Mouse (Mus musculus): ENCODE results near the gene Map3k6. TPM values are rescaled to one million over a fixed set of nuclear protein-coding genes. Genes with fewer than 3 reads are reported as not detected.

Map3k6 gene
- total RNA-seq (2021) (10 to 100 TPM; 22.4 to 22.9 TPM), polyA plus RNA-seq (2012; rRNA removed) (17.5 and 17.6 TPM in 2 replicates)
- long read RNA-seq, full-length matches to known transcripts, result 8 of 14 reads
- long read RNA-seq, partial matches to known transcripts, result 5 of 14 reads
- long read RNA-seq, other reads (novel, unspliced or antisense), result 1 of 14 reads

DNA sequence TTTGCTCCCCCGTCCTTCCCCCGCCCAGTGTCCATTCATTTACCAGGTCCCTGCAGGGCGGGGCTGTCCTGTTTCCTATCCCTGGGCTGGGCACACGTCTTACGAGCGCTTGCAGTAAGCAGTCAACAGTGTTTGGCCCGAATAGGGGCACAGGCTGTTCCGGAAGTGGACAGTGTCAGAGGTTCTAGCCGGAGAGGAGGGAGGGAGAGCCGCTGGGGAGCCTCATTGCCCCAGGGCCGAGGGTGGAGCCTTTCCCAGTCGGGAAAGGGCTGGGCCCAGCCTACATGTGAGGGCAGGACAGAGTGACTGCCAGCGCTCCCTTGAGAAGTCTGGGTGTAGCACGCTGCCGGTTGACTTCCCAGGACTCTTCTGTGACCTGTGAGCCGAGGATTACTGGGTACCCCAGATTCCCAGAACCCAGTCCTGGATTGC lies at the start of gene Map3k6:
TSS of gene Map3k6 (plus strand) at position 329 of the 432 bp plus-strand sequence.
- DNase-seq, result peak; percentile 91

DNA sequence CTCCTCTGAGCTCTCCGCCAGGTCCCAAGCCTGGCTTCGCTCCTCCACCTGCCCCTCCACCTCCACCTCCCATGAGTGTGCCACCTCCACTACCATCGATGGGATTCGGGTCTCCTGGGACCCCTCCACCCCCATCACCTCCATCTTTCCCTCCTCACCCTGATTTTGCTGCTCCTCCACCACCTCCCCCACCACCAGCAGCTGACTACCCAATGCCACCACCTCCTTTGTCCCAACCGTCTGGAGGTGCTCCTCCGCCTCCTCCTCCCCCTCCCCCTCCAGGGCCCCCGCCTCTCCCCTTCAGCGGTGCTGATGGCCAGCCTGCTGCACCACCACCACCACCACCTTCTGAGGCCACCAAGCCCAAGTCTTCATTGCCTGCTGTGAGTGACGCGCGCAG lies 46.1 kb upstream of the Map3k6 start:
- no peak for DNase-seq

DNA sequence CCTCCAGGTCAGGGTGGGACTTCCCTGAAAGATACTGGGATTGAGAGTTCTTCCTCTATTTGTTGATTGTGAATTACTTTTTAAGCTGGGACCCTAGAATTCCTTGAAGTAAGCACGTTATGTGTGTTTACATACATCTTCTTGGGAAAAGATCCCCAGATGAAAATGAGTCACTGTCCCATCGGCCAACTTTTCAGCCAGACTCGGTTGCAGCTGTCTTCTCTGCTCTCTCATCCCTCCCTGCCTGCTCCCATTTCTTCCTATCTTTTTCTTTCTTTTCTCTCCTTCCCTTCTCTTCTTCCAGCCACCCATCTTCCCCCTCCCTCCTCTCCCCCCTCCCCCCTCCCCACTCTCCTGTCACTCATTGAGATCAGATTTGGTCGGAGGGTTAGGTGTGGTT lies 45.6 kb upstream of the Map3k6 start:
- DNase-seq, result no peak

DNA sequence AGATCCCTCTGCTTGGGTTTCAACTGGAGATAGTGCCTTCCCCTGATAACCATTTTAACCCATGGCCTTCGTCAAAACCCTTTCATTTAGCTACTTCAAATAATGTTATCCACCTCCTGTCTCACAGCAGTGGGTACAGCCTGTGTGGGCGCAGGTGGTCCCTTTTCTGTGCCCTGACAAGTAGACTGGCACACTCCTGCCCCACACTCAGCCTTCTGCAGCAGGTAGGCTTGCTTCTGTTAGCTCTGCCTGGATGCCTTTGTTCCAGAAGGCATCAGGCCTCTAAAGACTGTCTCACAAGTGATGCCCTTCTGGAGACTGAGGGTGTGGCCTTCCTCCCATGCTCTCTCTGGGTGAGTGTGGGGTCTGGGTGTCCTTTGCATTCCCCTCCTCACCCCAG lies 44.5 kb upstream of the Map3k6 start:
- no peak for DNase-seq

- DNase-seq, result no peak
These were observed 43.8 kb upstream of the Map3k6 start for GRCm38 (mm10) chr4:133196852-133197251.

DNA sequence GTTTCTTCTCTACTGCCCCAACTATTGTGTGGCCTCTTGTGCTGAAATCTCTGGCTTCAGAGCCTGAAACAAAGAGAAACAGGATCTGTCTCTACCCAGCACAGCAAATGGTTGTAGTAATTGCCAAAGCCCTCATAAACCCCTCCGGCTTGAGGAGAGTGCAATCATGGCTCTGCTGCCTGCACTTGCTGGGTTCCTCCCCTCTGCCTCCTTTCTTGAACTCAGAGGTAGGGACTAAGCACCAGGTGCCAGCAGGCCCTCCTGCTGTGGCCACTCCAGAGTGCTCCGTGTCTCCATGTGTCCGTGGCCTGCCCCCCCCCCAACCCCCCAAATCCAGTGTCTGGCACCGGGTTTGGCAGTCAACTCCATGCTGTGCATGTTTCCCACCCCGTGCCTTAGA lies 43.3 kb upstream of the Map3k6 start:
- no peak for DNase-seq

DNA sequence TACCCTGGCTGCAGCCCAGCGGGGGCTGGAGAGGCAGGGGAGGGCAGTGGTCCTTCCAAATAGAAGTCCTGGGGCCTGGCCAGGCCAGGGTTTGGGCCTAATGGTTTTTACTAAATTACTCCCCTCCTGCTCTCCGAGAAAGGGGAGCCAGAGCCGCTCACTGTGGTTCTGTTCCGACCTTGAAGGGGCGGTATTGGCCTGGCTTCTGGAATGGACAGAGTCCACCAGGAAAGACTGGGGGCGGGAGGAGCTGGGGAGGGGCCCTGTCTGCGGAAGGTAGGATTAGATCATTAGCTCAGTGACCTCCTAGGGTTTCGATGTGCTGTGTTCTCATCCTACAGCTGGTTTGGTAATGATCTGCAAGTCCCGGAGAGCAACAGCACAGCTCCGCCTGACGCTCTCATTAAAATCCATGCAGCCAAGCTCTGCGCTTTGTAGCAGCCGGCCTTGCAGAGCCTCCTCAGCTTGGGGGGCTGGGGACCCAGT lies 42.8 kb upstream of the Map3k6 start:
- DNase-seq, result peak; percentile 47

GRCm38 (mm10) chr4:133198337-133199180 lies 42.1 kb upstream of the Map3k6 start:
- peak; percentile 37 for DNase-seq

DNA sequence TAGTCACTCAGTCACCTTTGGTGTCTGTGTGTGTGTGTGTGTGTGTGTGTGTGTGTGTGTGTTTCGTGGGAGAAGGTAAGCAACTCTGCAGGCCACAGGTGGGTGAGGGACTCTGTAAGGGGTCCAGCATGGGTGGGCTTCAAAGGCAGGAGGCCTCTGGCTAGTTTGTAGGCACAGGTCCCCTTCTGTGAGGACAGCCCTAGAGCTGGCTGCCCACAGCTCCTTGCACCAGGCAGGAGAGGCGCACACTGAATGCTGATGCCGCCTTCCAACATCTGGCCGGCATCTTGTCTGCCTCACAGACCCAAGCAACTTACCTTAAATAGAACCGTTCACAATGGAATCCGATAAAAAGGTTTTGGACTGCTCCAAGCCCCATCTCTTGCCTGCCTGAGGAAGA lies 40.9 kb upstream of the Map3k6 start:
- no peak for DNase-seq

GRCm38 (mm10) chr4:133200343-133200742 lies 40.3 kb upstream of the Map3k6 start:
- peak; percentile 45 for DNase-seq

GRCm38 (mm10) chr4:133201006-133201771 lies 39.4 kb upstream of the Map3k6 start:
- DNase-seq, result peak; percentile 84

DNA sequence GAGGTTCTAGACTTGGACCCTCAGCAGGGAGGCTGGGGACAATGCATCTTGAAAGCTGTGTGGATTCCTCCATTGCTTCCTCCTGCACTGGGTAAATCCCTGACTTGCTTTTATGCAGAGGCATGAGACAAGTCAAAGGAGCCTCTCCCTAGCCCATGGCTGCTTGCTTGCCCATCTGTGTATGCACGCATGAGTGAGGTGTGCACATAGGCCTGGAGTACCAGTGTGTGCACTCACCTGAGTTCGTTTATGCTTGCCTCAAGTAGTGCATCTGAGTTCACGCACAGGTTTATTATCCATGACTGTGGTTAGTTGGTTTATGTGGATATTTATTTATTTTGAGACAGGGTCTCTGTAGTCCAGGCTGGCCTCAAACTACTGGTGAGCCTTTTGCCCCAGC lies 38.4 kb upstream of the Map3k6 start:
- no peak for DNase-seq

DNA sequence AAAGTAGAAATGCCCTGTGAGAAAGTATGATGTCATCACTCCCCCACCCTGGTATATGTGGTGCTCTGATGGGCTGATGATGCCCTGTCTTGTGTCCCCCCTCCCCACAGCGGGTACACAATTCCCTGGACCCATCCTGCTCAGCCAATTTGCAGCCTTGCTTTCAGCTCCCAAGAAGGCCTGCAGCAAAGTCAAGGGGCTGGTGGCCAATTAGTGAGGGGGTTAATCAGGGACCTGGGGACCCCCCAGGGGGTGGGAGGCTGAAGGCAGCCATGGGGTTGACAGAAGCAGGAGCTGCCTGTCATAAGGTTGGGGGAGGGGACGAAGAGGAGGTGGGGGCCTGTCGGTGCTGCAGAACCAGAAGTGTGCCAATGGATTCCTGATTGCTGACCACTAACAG lies 37.0 kb upstream of the Map3k6 start:
- DNase-seq, result no peak

- no peak for DNase-seq
These were observed 36.2 kb upstream of the Map3k6 start for GRCm38 (mm10) chr4:133204379-133204778.

GRCm38 (mm10) chr4:133209366-133209765 lies 31.3 kb upstream of the Map3k6 start:
- peak; percentile 51 for DNase-seq

DNA sequence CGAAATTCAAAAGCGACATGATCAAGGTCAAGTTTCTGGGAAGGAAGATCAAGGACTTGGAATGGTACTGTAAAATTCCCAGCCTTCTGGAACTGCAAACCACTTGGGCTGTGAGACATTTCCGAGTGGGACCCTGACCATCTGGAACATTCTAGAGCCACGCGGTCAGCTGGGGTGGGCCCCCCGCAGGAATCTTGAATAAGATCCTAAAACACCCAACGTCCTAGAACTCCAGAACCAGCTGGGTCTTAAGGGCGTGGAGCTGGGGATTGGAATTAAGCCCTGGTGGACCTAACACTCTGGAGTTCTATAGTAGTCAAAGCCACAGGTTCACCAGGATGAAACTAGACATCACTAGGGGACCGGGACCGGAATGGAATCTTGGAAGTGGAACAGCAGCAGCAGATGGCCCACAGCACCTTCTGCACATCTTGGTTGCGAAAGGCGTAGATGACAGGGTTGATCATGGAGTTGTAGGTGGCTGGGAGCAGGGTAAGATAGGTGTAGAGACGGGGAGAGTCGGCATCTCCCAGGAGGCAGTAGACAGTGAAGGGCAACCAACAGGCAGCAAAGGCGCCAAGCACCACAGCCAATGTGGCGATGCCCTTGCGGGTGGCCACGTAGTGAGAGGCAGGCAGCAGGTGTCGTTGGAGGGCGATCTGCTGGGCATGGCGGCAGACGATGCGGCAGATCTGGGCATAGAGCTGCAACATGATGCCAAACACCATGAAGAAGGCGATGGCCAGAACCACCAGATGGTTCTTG lies 30.4 kb upstream of the Map3k6 start:
- no peak for DNase-seq

DNA sequence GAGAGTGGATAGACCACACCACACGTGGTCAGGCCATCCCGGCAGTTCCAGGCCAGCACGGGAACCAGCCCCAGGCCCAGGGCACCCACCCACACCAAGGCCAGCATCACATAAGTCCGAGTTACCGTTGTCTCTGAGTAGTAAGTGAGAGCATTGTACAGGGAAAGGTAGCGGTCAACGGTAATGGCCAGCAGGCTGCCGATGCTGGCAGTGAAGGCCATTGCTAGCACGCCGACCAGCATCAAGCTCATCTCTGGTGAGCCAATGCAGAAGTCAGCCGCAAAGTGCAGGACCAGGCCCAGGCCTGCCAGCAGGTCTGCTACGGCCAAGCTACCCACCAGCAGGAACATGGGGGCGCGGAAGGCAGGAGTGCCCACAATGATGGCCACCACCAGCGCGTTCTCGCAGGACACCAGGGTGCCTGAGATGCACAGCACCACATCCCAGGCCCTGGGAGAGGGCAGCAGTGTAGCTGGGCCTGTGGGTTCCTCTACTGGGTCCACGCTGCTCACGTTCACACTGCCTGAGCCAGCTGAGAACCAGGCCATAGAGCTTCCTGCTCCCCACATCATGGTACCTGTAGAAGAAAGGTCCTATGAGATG lies 29.7 kb upstream of the Map3k6 start:
- DNase-seq, result no peak

DNA sequence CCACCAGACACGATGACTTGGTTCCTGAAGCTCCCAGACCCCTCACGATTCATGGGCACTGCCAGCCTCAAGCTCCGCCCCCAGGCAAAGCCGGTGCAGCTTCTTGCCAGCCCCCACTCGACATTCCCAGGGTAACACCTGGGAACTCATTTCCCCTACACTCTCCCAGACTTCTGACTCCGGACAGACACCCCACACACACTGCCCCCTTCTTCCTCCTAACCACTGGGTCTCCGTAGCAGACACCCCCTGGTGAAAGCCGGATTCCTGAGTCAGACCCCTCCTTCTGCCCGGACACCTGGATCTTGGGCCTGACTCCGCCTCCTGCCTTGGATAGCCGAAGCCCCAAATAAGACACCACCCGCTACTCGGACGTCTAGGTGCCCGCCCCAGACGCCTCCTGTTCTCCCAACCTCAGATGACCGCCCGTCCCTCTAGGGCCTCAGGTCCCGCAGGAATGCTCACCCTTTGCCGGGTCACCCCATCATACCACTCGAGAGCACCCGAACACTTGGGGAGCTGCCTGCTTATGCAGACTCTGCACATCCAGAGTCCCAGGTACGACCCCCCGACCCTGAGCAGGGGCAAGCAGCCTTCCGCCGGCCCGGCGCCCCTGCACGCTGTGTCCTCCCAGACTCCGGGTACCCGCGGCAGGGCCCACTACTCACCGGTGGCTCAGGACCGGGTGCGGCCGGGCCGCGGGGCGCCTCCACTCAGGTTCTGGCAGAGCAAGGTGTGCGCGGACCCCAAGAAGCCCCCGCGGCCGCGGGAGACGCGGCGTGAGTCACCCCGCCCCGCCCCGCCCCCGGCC lies 28.7 kb upstream of the Map3k6 start, which contains the start of the genes Cd164l2 and Gpr3:
TSS of gene Cd164l2 (plus strand) at position 381 of the 811 bp plus-strand sequence.
TSS of gene Gpr3 (minus strand) at position 786 of the 811 bp plus-strand sequence.
- DNase-seq, result no peak

DNA sequence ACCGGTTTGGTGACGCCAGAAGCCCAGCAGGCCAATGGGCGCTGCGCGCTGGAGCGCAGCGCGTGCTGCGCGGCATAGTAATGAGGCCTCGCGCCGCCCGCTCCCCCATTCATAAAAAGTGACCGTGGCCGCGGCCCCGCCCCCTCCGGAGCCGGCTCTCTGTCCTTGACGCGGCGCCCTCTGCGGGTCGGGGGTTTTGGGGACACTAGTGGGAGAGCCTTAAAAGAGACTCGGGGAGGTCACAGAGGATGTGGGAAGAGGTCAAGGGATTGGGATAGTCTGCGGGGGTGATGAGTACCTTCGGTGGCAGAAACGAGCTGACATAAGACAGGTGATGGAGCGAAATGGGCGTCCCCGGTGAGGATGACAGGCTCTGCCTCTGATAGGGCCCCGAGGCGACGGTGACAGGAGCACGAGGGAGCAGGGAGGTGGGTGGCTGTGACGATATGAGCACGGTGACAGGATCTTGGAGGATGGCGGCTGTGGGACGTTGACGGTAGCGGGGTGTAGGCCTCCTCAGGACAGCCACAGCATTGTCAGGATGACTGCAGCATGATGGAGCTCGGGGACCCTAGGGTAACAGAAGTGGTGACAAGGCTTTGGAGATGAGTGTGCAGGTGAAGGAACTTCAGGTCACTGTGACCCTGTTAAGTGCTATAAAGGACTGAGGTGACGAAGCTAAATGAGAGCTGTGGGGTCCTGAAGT lies 27.9 kb upstream of the Map3k6 start:
- peak; percentile 88 for DNase-seq

DNA sequence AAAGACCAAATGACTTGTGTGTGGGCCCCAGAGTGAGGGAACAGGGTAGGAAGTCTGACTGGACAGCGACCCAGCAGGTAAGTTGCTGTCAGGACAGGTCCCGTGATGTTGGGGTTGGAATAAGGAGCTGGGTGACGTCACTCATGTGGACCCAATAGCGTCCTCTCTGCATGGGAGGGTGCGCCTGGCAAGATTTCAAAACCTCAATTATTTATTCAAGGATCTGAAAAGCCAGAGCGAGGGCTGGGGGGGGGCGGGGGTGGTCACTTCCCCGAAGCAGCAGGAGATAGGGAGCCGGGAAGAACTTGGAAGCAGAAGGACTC lies 27.4 kb upstream of the Map3k6 start:
- no peak for DNase-seq
